Mouse (Mus musculus) small intestine, adult 2 months (tissue): Measurements from ENCODE around the gene Gabarap. TPM values are rescaled to one million over a fixed set of nuclear protein-coding genes. Genes with fewer than 3 reads are reported as not detected.

Source experiments
- H3K27ac ChIP-seq: fragments of 200-500 bp; 2 replicates; pipeline ENCODE4 v1.5.1; 2012; ENCODE audit warnings: low read depth, low read length, control low read depth, inconsistent platforms; ENCODE audit not compliant: insufficient read depth
- H3K27me3 ChIP-seq: fragments of 200-500 bp; 2 replicates; pipeline ENCODE4 v1.6.1; 2012; ENCODE audit warnings: mild to moderate bottlenecking, moderate library complexity, low read length, inconsistent platforms; ENCODE audit not compliant: control insufficient read depth, insufficient read depth
- H3K36me3 ChIP-seq: fragments of 200-500 bp; 2 replicates; pipeline ENCODE4 v1.6.1; 2012; ENCODE audit warnings: mild to moderate bottlenecking, low read length, control low read depth, inconsistent platforms; ENCODE audit not compliant: control insufficient read depth, insufficient read depth
- H3K4me1 ChIP-seq: fragments of 200-500 bp; 2 replicates; pipeline ENCODE4 v1.6.1; 2012; ENCODE audit warnings: low read length, inconsistent platforms, mixed read lengths; ENCODE audit not compliant: control insufficient read depth, insufficient read depth, insufficient read length
- H3K4me3 ChIP-seq: fragments of 200-500 bp; 2 replicates; pipeline ENCODE4 v1.5.1; 2012; ENCODE audit warnings: low read depth, mild to moderate bottlenecking, control low read depth, inconsistent platforms, low read length, moderate library complexity
- CTCF ChIP-seq: fragments of 200-500 bp; IDR thresholded peaks from 2 replicates; pipeline ENCODE4 v1.5.1; 2012; ENCODE audit warnings: low read depth, mild to moderate bottlenecking, control low read depth, inconsistent platforms, low read length, moderate library complexity, mixed read lengths; ENCODE audit not compliant: insufficient replicate concordance, insufficient read length; ENCODE audit errors: extremely low read depth
- POLR2A ChIP-seq: fragments of 200-500 bp; IDR thresholded peaks from 2 replicates; pipeline ENCODE4 v1.6.1; 2012; ENCODE audit warnings: low read depth, mild to moderate bottlenecking, control low read depth, inconsistent platforms, low read length, moderate library complexity
- WGBS: fragments of 180-500 bp; shearing (Covaris S2); methylation state at CpG from one replicate; pipeline ENCODE4 v1.1.7; 2018; 5-methylcytosine and 5-hydroxymethylcytosine counted together
- polyA plus RNA-seq: library from polyadenylated mRNA; depleted of rRNA; stranded (reverse); fragments of >200 nt; gene quantifications from 2 replicates; pipeline ENCODE4 v1.2.3, GENCODE M21; 2012

The Gabarap gene
- polyA plus RNA-seq, 1 experiment: 564 TPM

- WGBS: 78% methylated on average over 11 of the region's 11 CpGs
- H3K27me3 ChIP-seq: no peaks in the 10 kb centered on the region
- H3K4me1 ChIP-seq: peaks cover 5% of the 10 kb centered on the region
- no peak overlapping the region for H3K27ac ChIP-seq
- H3K4me3 ChIP-seq: no peak overlapping the region
- TF ChIP-seq CTCF: no peak
- peaks cover 41% of the 10 kb centered on the region for H3K36me3 ChIP-seq
These were observed 3.6 kb downstream of the Gabarap start for GRCm38 (mm10) chr11:69994401-69995090.

- Histone ChIP-seq H3K27ac (peak within 1 kb of the TSS; percentile 89), H3K4me3 (peak within 1 kb of the TSS; percentile 91), H3K27me3 (no peaks in the 10 kb centered on the region), H3K36me3 (peaks cover 38% of the 10 kb centered on the region), H3K4me1 (peaks cover 5% of the 10 kb centered on the region)
- WGBS: under 1% methylated on average over 36 of the region's 36 CpGs
- peak; percentile 83 for TF ChIP-seq POLR2A
- TF ChIP-seq CTCF: peak; percentile 32; the same call in 1 of the 2 replicates
These were observed 4.5 kb downstream of the Gabarap start, which contains the start of gene Phf23 for GRCm38 (mm10) chr11:69995391-69995960. Gene Phf23 (plus strand): TSS chr11:69995777.

DNA sequence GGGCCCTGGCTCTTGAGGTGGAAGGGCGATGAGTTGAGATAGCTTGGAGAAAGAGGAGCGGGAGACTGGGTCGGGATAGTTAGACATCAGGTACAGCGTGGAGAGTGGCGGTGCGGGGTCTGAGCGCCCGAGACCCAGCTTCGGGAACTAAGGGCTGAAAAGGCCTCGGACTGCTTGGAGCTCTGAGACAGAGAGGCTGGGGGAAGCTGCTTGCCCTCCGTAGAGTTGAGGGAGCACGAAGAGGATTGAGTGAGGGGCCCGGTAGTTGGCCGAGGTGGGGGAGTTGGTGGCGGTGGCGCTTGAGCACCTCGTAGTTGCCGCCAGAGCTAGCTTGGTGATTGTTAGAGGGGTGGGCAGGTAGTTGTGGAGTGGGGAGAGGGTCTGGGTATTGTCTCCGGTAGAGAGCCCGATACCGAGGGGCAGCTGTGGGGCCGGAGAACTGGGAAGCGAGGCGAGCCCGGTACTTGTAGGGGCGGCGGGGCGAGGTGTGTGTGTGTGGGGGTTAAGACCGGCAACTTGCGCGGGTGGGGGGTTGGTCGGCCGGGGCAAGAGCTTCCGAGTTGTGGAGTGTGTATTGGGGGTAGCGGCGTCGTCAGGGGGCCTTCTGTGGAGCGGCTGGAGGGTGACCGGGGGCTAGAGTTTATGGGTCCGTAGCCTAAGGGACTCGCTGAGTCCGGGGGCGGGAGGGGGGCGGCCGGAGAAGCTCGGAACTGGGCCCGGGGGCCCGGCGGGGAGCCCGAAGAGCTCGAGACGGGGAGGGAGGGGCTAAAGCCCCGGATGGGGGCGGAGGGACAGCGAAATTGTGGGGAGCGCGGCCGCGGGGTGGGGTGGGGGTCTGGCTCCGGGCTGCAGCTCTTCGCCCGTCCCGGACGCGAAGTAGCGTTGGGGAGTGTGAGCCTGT, 5.5 kb downstream of the Gabarap start:
- H3K4me3 ChIP-seq: peak overlapping the region; percentile 91
- peaks cover 38% of the 10 kb centered on the region for H3K36me3 ChIP-seq
- TF ChIP-seq POLR2A: no peak
- no peak for TF ChIP-seq CTCF
- WGBS: under 1% methylated on average over 65 of the region's 66 CpGs
- no peaks in the 10 kb centered on the region for H3K27me3 ChIP-seq
- H3K27ac ChIP-seq: peak overlapping the region; percentile 89
- H3K4me1 ChIP-seq: peaks cover 9% of the 10 kb centered on the region

DNA sequence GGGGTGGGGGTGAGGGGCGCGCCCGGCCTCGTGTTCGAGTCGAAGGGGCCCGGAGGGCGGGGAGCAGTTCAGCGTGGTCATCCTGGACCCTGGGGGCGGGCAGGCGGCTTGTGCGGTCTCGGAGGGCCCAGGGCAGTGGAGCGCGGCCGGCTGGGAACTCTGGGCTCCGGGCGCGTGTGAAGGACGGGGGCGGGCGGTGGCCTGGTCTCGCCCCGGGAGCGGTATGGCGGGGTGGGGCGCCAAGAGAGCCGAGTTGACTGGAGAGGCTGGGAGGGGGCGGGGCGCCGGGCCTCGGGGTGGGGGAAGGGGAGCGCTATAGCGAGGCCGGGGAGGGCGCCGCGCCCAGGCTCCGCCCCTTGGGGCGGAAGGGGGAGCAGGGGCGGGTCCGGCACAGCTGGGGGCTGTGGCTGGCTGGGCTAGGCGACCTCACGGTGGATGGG, 6.1 kb downstream of the Gabarap start:
- TF ChIP-seq CTCF: no peak
- peak; percentile 92 for TF ChIP-seq POLR2A
- peak overlapping the region; percentile 82 for H3K27ac ChIP-seq
- H3K4me3 ChIP-seq: peak overlapping the region; percentile 91
- H3K4me1 ChIP-seq: peaks cover 10% of the 10 kb centered on the region
- WGBS: 1% methylated on average over 38 of the region's 44 CpGs
- peaks cover 38% of the 10 kb centered on the region for H3K36me3 ChIP-seq
- H3K27me3 ChIP-seq: no peaks in the 10 kb centered on the region

DNA sequence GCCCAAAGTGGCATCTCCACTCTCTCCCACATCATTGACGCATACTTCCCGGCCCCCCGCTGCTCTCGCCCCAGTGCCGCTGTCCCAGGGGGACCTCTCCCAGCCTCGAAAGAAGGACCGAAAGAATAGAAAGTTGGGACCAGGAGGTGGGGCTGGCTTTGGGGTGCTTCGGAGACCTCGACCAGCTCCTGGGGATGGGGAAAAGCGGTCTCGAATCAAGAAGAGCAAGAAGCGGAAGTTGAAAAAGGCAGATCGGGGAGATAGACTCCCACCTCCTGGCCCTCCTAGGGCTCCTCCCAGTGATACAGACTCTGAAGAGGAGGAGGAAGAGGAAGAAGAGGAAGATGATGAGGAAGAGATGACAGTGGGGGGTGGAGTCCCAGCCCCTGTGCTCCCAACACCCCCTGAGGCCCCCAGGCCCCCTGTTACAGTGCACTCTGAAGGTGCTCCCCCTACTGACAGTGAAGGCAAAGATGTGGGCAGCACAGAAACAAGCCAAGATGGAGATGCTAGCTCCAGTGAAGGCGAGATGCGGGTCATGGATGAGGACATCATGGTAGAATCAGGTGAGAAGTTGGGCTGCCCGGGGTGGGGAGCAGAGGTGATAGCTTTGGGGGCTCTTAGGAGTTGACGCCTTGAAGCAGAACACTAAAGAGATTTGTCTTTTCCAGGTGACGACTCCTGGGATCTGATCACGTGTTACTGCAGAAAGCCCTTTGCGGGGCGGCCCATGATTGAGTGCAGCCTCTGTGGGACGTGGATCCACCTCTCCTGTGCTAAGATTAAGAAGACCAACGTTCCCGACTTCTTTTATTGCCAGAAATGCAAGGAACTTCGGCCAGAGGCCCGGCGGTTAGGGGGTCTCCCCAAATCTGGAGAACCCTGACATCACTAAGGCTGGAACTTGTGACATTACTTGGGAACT, 7.9 kb downstream of the Gabarap start:
- Histone ChIP-seq H3K4me1 (peaks cover 6% of the 10 kb centered on the region; the same call in 1 of the 2 replicates), H3K27me3 (no peaks in the 10 kb centered on the region), H3K27ac (no peak overlapping the region), H3K4me3 (no peak overlapping the region), H3K36me3 (peaks cover 30% of the 10 kb centered on the region)
- TF ChIP-seq POLR2A (no peak), CTCF (peak; percentile 11; the same call in 1 of the 2 replicates)
- 92% methylated on average over 27 of the region's 27 CpGs for WGBS

DNA sequence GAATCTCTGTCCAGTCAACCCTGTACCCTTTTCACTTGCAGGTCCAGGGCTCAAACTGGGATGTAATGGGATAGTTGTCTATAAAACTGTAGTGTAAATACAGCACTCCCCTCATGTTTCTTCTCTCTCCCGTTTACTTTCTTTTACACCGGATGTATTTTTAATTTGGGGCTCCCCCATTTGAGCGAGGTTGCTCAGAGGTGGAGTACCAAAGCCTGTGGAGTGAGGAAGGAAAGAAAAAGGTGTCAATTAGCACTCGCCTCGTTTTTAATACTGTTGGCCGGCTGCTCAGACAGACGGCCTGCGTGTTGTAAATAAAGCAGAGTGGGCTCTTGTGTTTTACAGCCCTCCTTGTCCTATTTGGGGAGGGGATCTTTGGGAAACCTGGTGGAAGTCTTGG, 8.7 kb downstream of the Gabarap start:
- Histone ChIP-seq H3K27ac (no peak overlapping the region), H3K4me1 (peaks cover 6% of the 10 kb centered on the region; the same call in 1 of the 2 replicates), H3K4me3 (no peak overlapping the region), H3K27me3 (no peaks in the 10 kb centered on the region), H3K36me3 (peaks cover 23% of the 10 kb centered on the region)
- no peak for TF ChIP-seq CTCF
- TF ChIP-seq POLR2A: no peak
- 72% methylated on average over 8 of the region's 8 CpGs for WGBS
